Mouse (Mus musculus) forebrain, embryonic 13.5 days (tissue): Measurements from ENCODE around the gene Abca8b. TPM values are rescaled to one million over a fixed set of nuclear protein-coding genes. Genes with fewer than 3 reads are reported as not detected.
"Not testable (repeated sequence)": the region's sequence is repeated elsewhere in the genome, so short reads cannot be mapped to it uniquely, and the experiment has no call there.

Experiments
- ATAC-seq: fragments of 200-750 bp; cut with Nextera tagmentation; 2 replicates; pipeline ENCODE4 v1.8.0; 2017
- H3K27ac ChIP-seq: fragments of 300-500 bp; sonication (generic); 2 replicates; pipeline ENCODE4 v1.5.1; 2015; ENCODE audit warnings: inconsistent platforms, mild to moderate bottlenecking, moderate library complexity
- H3K27me3 ChIP-seq: fragments of 300-500 bp; sonication (generic); 2 replicates; pipeline ENCODE4 v1.6.1; 2015; ENCODE audit warnings: mild to moderate bottlenecking, inconsistent platforms
- H3K36me3 ChIP-seq: fragments of 300-500 bp; sonication (generic); 2 replicates; pipeline ENCODE4 v1.6.1; 2015; ENCODE audit warnings: mild to moderate bottlenecking, inconsistent platforms; ENCODE audit not compliant: poor library complexity, severe bottlenecking
- H3K4me1 ChIP-seq: fragments of 300-500 bp; sonication (generic); 2 replicates; pipeline ENCODE4 v1.6.1; 2015; ENCODE audit warnings: inconsistent platforms
- H3K4me2 ChIP-seq: fragments of 300-500 bp; sonication (generic); 2 replicates; pipeline ENCODE4 v1.6.1; 2015; ENCODE audit warnings: inconsistent platforms, mild to moderate bottlenecking, moderate library complexity
- H3K4me3 ChIP-seq: fragments of 300-500 bp; sonication (generic); 2 replicates; pipeline ENCODE4 v1.5.1; 2015; ENCODE audit warnings: mild to moderate bottlenecking, inconsistent platforms
- H3K9ac ChIP-seq: fragments of 300-500 bp; sonication (generic); 2 replicates; pipeline ENCODE4 v1.6.1; 2015; ENCODE audit warnings: mild to moderate bottlenecking, inconsistent platforms
- H3K9me3 ChIP-seq: fragments of 300-500 bp; sonication (generic); replicated peaks from 2 replicates; pipeline ENCODE4 v1.6.1; 2016; ENCODE audit warnings: inconsistent platforms
- WGBS: fragments of 180-500 bp; shearing (Covaris S2); methylation state at CpG from one replicate; pipeline ENCODE4 v1.1.7; 2015; 5-methylcytosine and 5-hydroxymethylcytosine counted together
- polyA plus RNA-seq: library from polyadenylated mRNA; unstranded; fragments of >200 nt; fragmentation: Nextera tagmentation; extraction: Ambion mirVana; gene quantifications from 2 replicates; pipeline ENCODE4 v1.2.1, GENCODE M21; 2015

The Abca8b gene
- 0.63 and 0.82 TPM in 2 replicates for polyA plus RNA-seq

DNA sequence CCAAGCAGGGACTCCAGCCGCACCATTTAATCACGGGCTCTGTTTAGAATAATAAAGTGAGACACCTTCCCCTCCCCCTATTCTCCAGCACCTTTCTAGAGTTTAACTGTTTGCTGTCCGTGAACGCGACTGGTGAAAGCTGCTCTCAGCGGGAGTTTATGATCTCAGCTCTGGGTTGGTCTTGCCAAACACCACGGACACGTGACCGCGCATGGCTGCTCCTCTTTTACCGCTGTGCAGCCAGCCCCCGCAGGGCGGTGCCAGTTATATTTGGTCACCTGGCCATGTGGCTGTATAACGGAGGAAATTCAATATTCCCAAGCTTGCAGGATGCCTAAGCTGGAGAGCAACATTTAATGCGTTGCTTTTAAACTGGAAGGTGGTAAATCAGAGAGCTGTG, at the start of gene Abca8b:
Abca8b (minus strand) TSS at position 222 of the 400 bp plus-strand sequence.
- H3K27me3 ChIP-seq = no peaks in the 10 kb centered on the region
- no peaks in the 10 kb centered on the region for H3K36me3 ChIP-seq
- H3K4me2 ChIP-seq = peak within 1 kb of the TSS; percentile 67
- no peaks in the 10 kb centered on the region for H3K9me3 ChIP-seq
- under 1% methylated on average over 15 of the region's 15 CpGs for WGBS
- H3K27ac ChIP-seq = 0 out of 2 replicates have a peak within 1 kb of the TSS, but pooled peaks have one; percentile 8
- H3K4me1 ChIP-seq = peaks cover 5% of the 10 kb centered on the region
- peak within 1 kb of the TSS; percentile 43 for H3K4me3 ChIP-seq
- H3K9ac ChIP-seq = peak within 1 kb of the TSS; percentile 60
- ATAC-seq = peak; percentile 97

DNA sequence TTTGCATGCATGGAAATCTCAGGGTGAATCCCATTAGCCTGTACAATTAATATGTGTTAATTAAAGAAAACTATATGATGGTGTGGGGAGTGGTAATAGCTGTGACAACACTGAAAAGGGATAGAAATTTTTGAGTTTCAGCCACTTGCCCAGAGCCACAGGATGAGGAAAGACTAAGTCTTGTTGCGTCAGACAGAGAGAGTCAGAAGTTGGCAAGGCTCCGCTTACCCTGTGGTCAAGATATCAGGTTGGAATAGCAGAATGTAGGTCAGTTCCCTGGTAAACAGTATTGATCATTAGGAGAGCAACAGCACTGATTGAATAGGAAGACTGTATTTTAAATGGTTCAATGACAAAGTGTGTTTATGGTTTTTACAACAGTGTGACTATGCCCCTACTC, 42.1 kb upstream of the Abca8b start:
- Histone ChIP-seq H3K4me2 (no peak overlapping the region), H3K9ac (no peak overlapping the region), H3K4me1 (peaks cover 3% of the 10 kb centered on the region; the same call in 1 of the 2 replicates), H3K36me3 (no peaks in the 10 kb centered on the region), H3K9me3 (no peaks in the 10 kb centered on the region), H3K27me3 (no peaks in the 10 kb centered on the region), H3K4me3 (no peak overlapping the region), H3K27ac (no peak overlapping the region)
- 91% methylated on average over 2 of the region's 2 CpGs for WGBS
- ATAC-seq = no peak

- Histone ChIP-seq H3K4me2 (no peak overlapping the region), H3K27me3 (no peaks in the 10 kb centered on the region), H3K4me3 (no peak overlapping the region), H3K27ac (no peak overlapping the region), H3K9ac (no peak overlapping the region), H3K9me3 (no peaks in the 10 kb centered on the region), H3K4me1 (no peaks in the 10 kb centered on the region), H3K36me3 (no peaks in the 10 kb centered on the region)
- no peak for ATAC-seq
- WGBS = 82% methylated on average over 7 of the region's 7 CpGs
Measured at GRCm38 (mm10) chr11:110028913-110029695, 33.5 kb upstream of the Abca8b start.

GRCm38 (mm10) chr11:110010836-110011546, 15.3 kb upstream of the Abca8b start:
- Histone ChIP-seq H3K4me1 (no peaks in the 10 kb centered on the region), H3K4me2 (no peak overlapping the region), H3K9me3 (no peaks in the 10 kb centered on the region), H3K9ac (no peak overlapping the region), H3K36me3 (no peaks in the 10 kb centered on the region), H3K4me3 (no peak overlapping the region), H3K27ac (no peak overlapping the region), H3K27me3 (no peaks in the 10 kb centered on the region)
- no peak for ATAC-seq
- 82% methylated on average over 2 of the region's 2 CpGs for WGBS

GRCm38 (mm10) chr11:109995013-109995412, 632 bp downstream of the Abca8b start:
- Histone ChIP-seq H3K4me1 (peaks cover 5% of the 10 kb centered on the region), H3K27me3 (no peaks in the 10 kb centered on the region), H3K4me2 (peak overlapping the region; percentile 67), H3K4me3 (peak overlapping the region; percentile 43), H3K36me3 (no peaks in the 10 kb centered on the region), H3K27ac (no peak overlapping the region), H3K9me3 (no peaks in the 10 kb centered on the region), H3K9ac (no peak overlapping the region)
- WGBS = 6% methylated on average over 3 of the region's 3 CpGs
- ATAC-seq = peak; percentile 55

GRCm38 (mm10) chr11:109994014-109994413, 1.6 kb downstream of the Abca8b start:
- no peak overlapping the region for H3K9ac ChIP-seq
- H3K4me3 ChIP-seq = no peak overlapping the region
- H3K27me3 ChIP-seq = no peaks in the 10 kb centered on the region
- H3K36me3 ChIP-seq = no peaks in the 10 kb centered on the region
- no peaks in the 10 kb centered on the region for H3K9me3 ChIP-seq
- H3K4me1 ChIP-seq = peaks cover 5% of the 10 kb centered on the region
- 64% methylated on average over 6 of the region's 6 CpGs for WGBS
- ATAC-seq = no peak
- no peak overlapping the region for H3K4me2 ChIP-seq
- H3K27ac ChIP-seq = no peak overlapping the region

DNA sequence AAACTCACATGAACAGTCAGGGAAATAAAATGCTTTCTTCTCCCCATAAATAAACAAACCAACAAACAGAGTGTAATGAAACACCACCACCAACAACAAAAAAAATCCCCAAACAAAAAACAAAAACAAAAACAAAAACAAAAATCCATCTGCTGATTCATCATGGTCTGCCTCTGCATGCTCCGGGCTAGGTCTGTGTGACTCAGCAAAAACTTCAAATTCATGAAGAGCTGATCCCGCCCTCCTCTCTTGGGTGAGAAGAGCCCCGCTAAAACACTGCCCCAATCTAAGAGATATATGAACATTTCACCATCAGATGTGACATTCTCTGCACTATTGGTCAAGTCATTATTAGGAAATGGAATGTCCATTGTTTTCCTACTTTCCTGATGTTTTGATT, 4.4 kb downstream of the Abca8b start:
- Histone ChIP-seq H3K9ac (no peak overlapping the region), H3K4me2 (no peak overlapping the region), H3K27ac (no peak overlapping the region), H3K9me3 (no peaks in the 10 kb centered on the region), H3K4me3 (no peak overlapping the region), H3K4me1 (peaks cover 5% of the 10 kb centered on the region), H3K27me3 (no peaks in the 10 kb centered on the region), H3K36me3 (no peaks in the 10 kb centered on the region)
- ATAC-seq = no peak
- WGBS = 82% methylated on average over 3 of the region's 3 CpGs

DNA sequence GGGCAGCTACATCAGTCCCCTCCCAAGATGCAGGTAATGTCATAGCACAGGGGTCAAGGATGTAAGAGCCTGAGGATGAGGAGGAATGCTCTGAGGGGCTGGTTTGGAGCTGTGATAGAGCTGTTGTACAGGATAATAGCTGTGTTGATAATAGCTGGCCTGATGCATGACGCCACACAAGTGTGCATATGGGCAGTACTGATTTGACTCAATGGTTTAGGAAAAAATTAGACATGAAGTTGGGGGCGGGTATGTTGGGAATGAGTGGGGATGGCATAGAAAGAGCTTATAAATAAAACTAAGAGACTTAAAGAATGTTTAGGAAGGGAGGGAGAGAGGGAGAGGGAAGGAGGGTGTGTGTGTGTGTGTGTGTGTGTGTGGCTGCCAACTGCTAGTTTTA, 5.4 kb downstream of the Abca8b start:
- Histone ChIP-seq H3K4me2 (no peak overlapping the region), H3K9me3 (no peaks in the 10 kb centered on the region), H3K27me3 (no peaks in the 10 kb centered on the region), H3K27ac (no peak overlapping the region), H3K9ac (no peak overlapping the region), H3K4me3 (no peak overlapping the region), H3K36me3 (no peaks in the 10 kb centered on the region), H3K4me1 (peaks cover 5% of the 10 kb centered on the region)
- no peak for ATAC-seq
- WGBS = 83% methylated on average over 2 of the region's 2 CpGs

- Histone ChIP-seq H3K36me3 (no peaks in the 10 kb centered on the region), H3K9ac (no peak overlapping the region), H3K27me3 (no peaks in the 10 kb centered on the region), H3K4me3 (no peak overlapping the region), H3K4me1 (no peaks in the 10 kb centered on the region), H3K27ac (no peak overlapping the region), H3K4me2 (no peak overlapping the region), H3K9me3 (no peaks in the 10 kb centered on the region)
- 61% methylated on average over 1 of the region's 1 CpGs for WGBS
- ATAC-seq = no peak
Measured at GRCm38 (mm10) chr11:109988164-109988563, 7.5 kb downstream of the Abca8b start.

DNA sequence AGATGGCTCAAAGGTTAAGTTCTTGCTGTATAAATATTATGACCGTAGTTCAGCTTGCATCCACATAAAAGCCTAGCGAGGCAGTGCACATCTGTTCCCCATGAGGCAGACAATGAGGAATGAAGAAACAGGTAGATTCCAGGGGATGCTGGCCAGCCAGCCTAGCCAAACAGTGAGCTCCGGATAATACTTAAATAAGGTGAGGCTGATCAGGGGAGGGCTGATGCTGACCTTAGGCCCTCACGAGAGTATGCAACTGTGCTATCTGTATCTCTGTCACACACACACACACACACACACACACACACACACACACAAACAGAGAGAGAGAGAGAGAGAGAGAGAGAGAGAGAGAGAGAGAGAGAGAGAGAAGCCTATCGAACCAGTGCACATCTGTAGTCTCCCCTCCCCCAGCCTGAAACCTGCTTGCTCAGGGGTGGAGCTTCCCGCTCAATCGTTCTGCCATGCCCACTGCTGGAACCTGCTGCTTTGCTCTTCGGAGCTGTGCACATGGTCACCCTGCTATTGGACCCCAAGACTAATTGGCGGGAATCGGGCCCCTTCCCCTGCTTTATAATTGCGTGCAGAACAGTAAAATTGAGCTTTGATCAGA, 8.1 kb downstream of the Abca8b start:
- ATAC-seq, H3K27ac ChIP-seq, H3K9me3 ChIP-seq, H3K4me3 ChIP-seq, H3K9ac ChIP-seq, H3K36me3 ChIP-seq, H3K27me3 ChIP-seq, H3K4me1 ChIP-seq, H3K4me2 ChIP-seq: not testable (repeated sequence)
- 43% methylated on average over 10 of the region's 11 CpGs for WGBS

DNA sequence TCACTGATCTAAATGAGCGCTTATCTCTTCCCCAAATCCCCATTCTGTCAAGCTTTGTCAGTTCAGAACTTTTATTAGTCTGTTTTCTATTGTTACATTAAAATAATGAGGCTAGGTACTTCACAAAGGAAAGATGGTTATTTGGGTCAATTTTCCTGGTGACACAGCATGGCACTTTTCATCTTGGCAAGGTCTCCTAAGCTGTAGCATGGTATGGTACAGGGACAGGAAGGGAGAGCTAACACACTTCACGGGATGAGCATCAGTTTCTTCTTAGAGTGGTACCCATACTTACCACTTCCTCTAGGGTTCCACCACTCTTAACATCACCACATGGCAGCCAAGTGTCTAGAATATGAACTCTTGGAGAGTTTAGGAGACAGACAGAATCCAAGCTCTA, 13.8 kb downstream of the Abca8b start:
- Histone ChIP-seq H3K9me3 (no peaks in the 10 kb centered on the region), H3K4me3 (no peak overlapping the region), H3K27ac (no peak overlapping the region), H3K36me3 (no peaks in the 10 kb centered on the region), H3K27me3 (no peaks in the 10 kb centered on the region), H3K4me2 (no peak overlapping the region), H3K9ac (no peak overlapping the region), H3K4me1 (no peaks in the 10 kb centered on the region)
- no peak for ATAC-seq
- 92% methylated on average over 2 of the region's 2 CpGs for WGBS

DNA sequence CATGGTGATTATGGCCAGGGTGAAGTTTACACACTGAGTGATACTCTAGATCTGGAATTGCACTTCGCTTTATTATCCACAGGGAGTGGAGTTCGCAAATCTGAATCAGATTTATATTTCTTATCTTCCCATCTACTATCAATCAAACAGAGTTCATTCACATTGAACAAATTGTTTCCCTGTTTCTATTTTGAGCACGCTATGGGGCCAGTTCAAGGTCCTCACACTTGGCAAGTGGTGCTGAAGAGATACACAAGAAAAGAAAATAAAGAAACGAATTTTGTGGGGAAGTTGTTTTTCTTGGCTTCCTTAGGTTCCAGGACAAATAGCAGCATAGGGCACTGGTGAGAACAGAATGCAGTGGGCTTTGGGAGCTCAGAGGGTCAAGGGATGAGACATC, 25.1 kb downstream of the Abca8b start:
- Histone ChIP-seq H3K4me2 (no peak overlapping the region), H3K9ac (no peak overlapping the region), H3K4me3 (no peak overlapping the region), H3K36me3 (no peaks in the 10 kb centered on the region), H3K4me1 (no peaks in the 10 kb centered on the region), H3K27me3 (no peaks in the 10 kb centered on the region), H3K27ac (no peak overlapping the region), H3K9me3 (no peaks in the 10 kb centered on the region)
- 86% methylated on average over 4 of the region's 4 CpGs for WGBS
- ATAC-seq = no peak
